Mouse (Mus musculus): ENCODE measurements at regions not wholly inside any gene's neighbourhood (a gene's known extent, or its start where the extent isn't known, plus 50 kb on each side); places are given as distances from the start of the nearest gene placed in this dataset.
"Not testable (repeated sequence)": the region's sequence is repeated elsewhere in the genome, so short reads cannot be mapped to it uniquely, and the experiment has no call there.

- ATAC-seq (ENCODE audit: low FRiP score, low read depth); H3K27ac ChIP-seq (replicated peaks; ENCODE audit: low read depth, low read length); H3K9me3 ChIP-seq (ENCODE audit: control insufficient read depth, low read length); DNase-seq (ENCODE audit: low spot score); H3K27me3 ChIP-seq (ENCODE audit: control insufficient read depth, insufficient read depth, low read length); H3K9ac ChIP-seq (ENCODE audit: low read depth, low read length, severe bottlenecking); H3K4me2 ChIP-seq (replicated peaks; ENCODE audit: low read depth, low read length, severe bottlenecking); H3K4me3 ChIP-seq (replicated peaks; ENCODE audit: low read length); H3K36me3 ChIP-seq (ENCODE audit: control insufficient read depth, insufficient read depth, low read length); H3K4me1 ChIP-seq (ENCODE audit: control insufficient read depth, insufficient read depth, low read length): not testable (repeated sequence)
- WGBS: 74% methylated on average over 8 of the region's 8 CpGs
These were observed 315.0 kb upstream of the Olfr1507 start for GRCm38 (mm10) chr14:52810275-52811127.

- H3K36me3 ChIP-seq (ENCODE audit: control insufficient read depth, insufficient read depth, low read length); H3K27me3 ChIP-seq (ENCODE audit: control insufficient read depth, insufficient read depth, low read length); H3K4me3 ChIP-seq (replicated peaks; ENCODE audit: low read length); H3K27ac ChIP-seq (replicated peaks; ENCODE audit: low read depth, low read length); H3K9ac ChIP-seq (ENCODE audit: low read depth, low read length, severe bottlenecking); DNase-seq (ENCODE audit: low spot score); H3K4me2 ChIP-seq (replicated peaks; ENCODE audit: low read depth, low read length, severe bottlenecking); ATAC-seq (ENCODE audit: low FRiP score, low read depth); H3K9me3 ChIP-seq (ENCODE audit: control insufficient read depth, low read length); H3K4me1 ChIP-seq (ENCODE audit: control insufficient read depth, insufficient read depth, low read length): not testable (repeated sequence)
- 73% methylated on average over 2 of the region's 2 CpGs for WGBS
These were observed 306.2 kb upstream of the Olfr1507 start for GRCm38 (mm10) chr14:52801705-52802104.

- not testable (repeated sequence) for H3K27me3 ChIP-seq (ENCODE audit: control insufficient read depth, insufficient read depth, low read length); ATAC-seq (ENCODE audit: low FRiP score, low read depth); H3K36me3 ChIP-seq (ENCODE audit: control insufficient read depth, insufficient read depth, low read length); H3K27ac ChIP-seq (replicated peaks; ENCODE audit: low read depth, low read length); H3K4me1 ChIP-seq (ENCODE audit: control insufficient read depth, insufficient read depth, low read length); H3K4me2 ChIP-seq (replicated peaks; ENCODE audit: low read depth, low read length, severe bottlenecking); DNase-seq (ENCODE audit: low spot score); H3K4me3 ChIP-seq (replicated peaks; ENCODE audit: low read length); H3K9me3 ChIP-seq (ENCODE audit: control insufficient read depth, low read length); H3K9ac ChIP-seq (ENCODE audit: low read depth, low read length, severe bottlenecking)
- 97% methylated on average over 4 of the region's 9 CpGs for WGBS
These were observed 297.1 kb upstream of the Olfr1507 start for GRCm38 (mm10) chr14:52792600-52792999.

GRCm38 (mm10) chr14:52791828-52792227 lies 296.3 kb upstream of the Olfr1507 start:
- WGBS: 41% methylated on average over 6 of the region's 6 CpGs
- not testable (repeated sequence) for H3K9ac ChIP-seq (ENCODE audit: low read depth, low read length, severe bottlenecking); H3K4me1 ChIP-seq (ENCODE audit: control insufficient read depth, insufficient read depth, low read length); DNase-seq (ENCODE audit: low spot score); H3K27me3 ChIP-seq (ENCODE audit: control insufficient read depth, insufficient read depth, low read length); H3K27ac ChIP-seq (replicated peaks; ENCODE audit: low read depth, low read length); ATAC-seq (ENCODE audit: low FRiP score, low read depth); H3K4me2 ChIP-seq (replicated peaks; ENCODE audit: low read depth, low read length, severe bottlenecking); H3K4me3 ChIP-seq (replicated peaks; ENCODE audit: low read length); H3K36me3 ChIP-seq (ENCODE audit: control insufficient read depth, insufficient read depth, low read length); H3K9me3 ChIP-seq (ENCODE audit: control insufficient read depth, low read length)

- WGBS: 80% methylated on average over 4 of the region's 4 CpGs
- not testable (repeated sequence) for H3K9ac ChIP-seq (ENCODE audit: low read depth, low read length, severe bottlenecking); H3K27me3 ChIP-seq (ENCODE audit: control insufficient read depth, insufficient read depth, low read length); H3K9me3 ChIP-seq (ENCODE audit: control insufficient read depth, low read length); ATAC-seq (ENCODE audit: low FRiP score, low read depth); H3K27ac ChIP-seq (replicated peaks; ENCODE audit: low read depth, low read length); H3K36me3 ChIP-seq (ENCODE audit: control insufficient read depth, insufficient read depth, low read length); H3K4me2 ChIP-seq (replicated peaks; ENCODE audit: low read depth, low read length, severe bottlenecking); H3K4me1 ChIP-seq (ENCODE audit: control insufficient read depth, insufficient read depth, low read length); DNase-seq (ENCODE audit: low spot score); H3K4me3 ChIP-seq (replicated peaks; ENCODE audit: low read length)
These were observed 287.3 kb upstream of the Olfr1507 start for GRCm38 (mm10) chr14:52782832-52783231.

GRCm38 (mm10) chr14:52775816-52776215 lies 280.3 kb upstream of the Olfr1507 start:
- DNase-seq (ENCODE audit: low spot score); H3K27ac ChIP-seq (replicated peaks; ENCODE audit: low read depth, low read length); ATAC-seq (ENCODE audit: low FRiP score, low read depth); H3K9ac ChIP-seq (ENCODE audit: low read depth, low read length, severe bottlenecking); H3K36me3 ChIP-seq (ENCODE audit: control insufficient read depth, insufficient read depth, low read length); H3K4me3 ChIP-seq (replicated peaks; ENCODE audit: low read length); H3K27me3 ChIP-seq (ENCODE audit: control insufficient read depth, insufficient read depth, low read length); H3K4me1 ChIP-seq (ENCODE audit: control insufficient read depth, insufficient read depth, low read length); H3K4me2 ChIP-seq (replicated peaks; ENCODE audit: low read depth, low read length, severe bottlenecking); H3K9me3 ChIP-seq (ENCODE audit: control insufficient read depth, low read length): not testable (repeated sequence)
- 80% methylated on average over 2 of the region's 2 CpGs for WGBS

- not testable (repeated sequence) for DNase-seq (ENCODE audit: low spot score); H3K4me2 ChIP-seq (replicated peaks; ENCODE audit: low read depth, low read length, severe bottlenecking); H3K36me3 ChIP-seq (ENCODE audit: control insufficient read depth, insufficient read depth, low read length); H3K9ac ChIP-seq (ENCODE audit: low read depth, low read length, severe bottlenecking); H3K27me3 ChIP-seq (ENCODE audit: control insufficient read depth, insufficient read depth, low read length); H3K4me1 ChIP-seq (ENCODE audit: control insufficient read depth, insufficient read depth, low read length); H3K4me3 ChIP-seq (replicated peaks; ENCODE audit: low read length); ATAC-seq (ENCODE audit: low FRiP score, low read depth); H3K9me3 ChIP-seq (ENCODE audit: control insufficient read depth, low read length); H3K27ac ChIP-seq (replicated peaks; ENCODE audit: low read depth, low read length)
- WGBS: no CpG with 5 or more reads among the region's 1 CpGs
These were observed 273.9 kb upstream of the Olfr1507 start for GRCm38 (mm10) chr14:52769450-52769849.

- not testable (repeated sequence) for DNase-seq (ENCODE audit: low spot score); H3K4me2 ChIP-seq (replicated peaks; ENCODE audit: low read depth, low read length, severe bottlenecking); H3K27ac ChIP-seq (replicated peaks; ENCODE audit: low read depth, low read length); H3K9me3 ChIP-seq (ENCODE audit: control insufficient read depth, low read length); H3K27me3 ChIP-seq (ENCODE audit: control insufficient read depth, insufficient read depth, low read length); H3K4me3 ChIP-seq (replicated peaks; ENCODE audit: low read length); H3K9ac ChIP-seq (ENCODE audit: low read depth, low read length, severe bottlenecking); H3K4me1 ChIP-seq (ENCODE audit: control insufficient read depth, insufficient read depth, low read length); ATAC-seq (ENCODE audit: low FRiP score, low read depth); H3K36me3 ChIP-seq (ENCODE audit: control insufficient read depth, insufficient read depth, low read length)
- 57% methylated on average over 1 of the region's 1 CpGs for WGBS
These were observed 256.6 kb upstream of the Olfr1507 start for GRCm38 (mm10) chr14:52752159-52752558.
